Mouse (Mus musculus): ENCODE data around the gene Nr4a3. TPM values are rescaled to one million over a fixed set of nuclear protein-coding genes. Genes with fewer than 3 reads are reported as not detected.

Gene Nr4a3
- polyA plus RNA-seq, 1 experiment from 2014 or later: 0.13 TPM

Other genes with a start within 250 kb of the Nr4a3 start
- gene Stx17, start 79.8 kb downstream of the Nr4a3 start, polyA plus RNA-seq (2015; fragmentation: Nextera tagmentation; extraction: Ambion mirVana): 20.1 and 22.0 TPM in 2 replicates
- 56.7 and 63.6 TPM in 2 replicates for gene Erp44, start 234.4 kb downstream of the Nr4a3 start, polyA plus RNA-seq (2015; fragmentation: Nextera tagmentation; extraction: Ambion mirVana)
- 4.5 and 5.0 TPM in 2 replicates for gene Invs, start 234.6 kb downstream of the Nr4a3 start, polyA plus RNA-seq (2015; fragmentation: Nextera tagmentation; extraction: Ambion mirVana)

All from heart, embryonic 16.5 days (tissue).